Mouse (Mus musculus) ovary, postnatal 36 days (tissue): Measurements from ENCODE around the gene Egfl7.

Experiments
- DNase-seq: peaks from one replicate; pipeline ENCODE4 v3.0.0; 2022; ENCODE audit warnings: low spot score, mixed read lengths

Egfl7 gene

GRCm38 (mm10) chr2:26594461-26594933 is 14.7 kb downstream of the Egfl7 start:
- DNase-seq: no peak

- DNase-seq: no peak
Measured at GRCm38 (mm10) chr2:26594934-26595724, 15.3 kb downstream of the Egfl7 start.

- no peak for DNase-seq
Measured at GRCm38 (mm10) chr2:26595725-26596435, 16.1 kb downstream of the Egfl7 start.

GRCm38 (mm10) chr2:26596898-26597297 is 17.1 kb downstream of the Egfl7 start:
- no peak for DNase-seq

- no peak for DNase-seq
Measured at GRCm38 (mm10) chr2:26597810-26598209, 18.0 kb downstream of the Egfl7 start.

GRCm38 (mm10) chr2:26598462-26598861 is 18.6 kb downstream of the Egfl7 start:
- no peak for DNase-seq

- DNase-seq: no peak
Measured at GRCm38 (mm10) chr2:26599965-26600364, 20.2 kb downstream of the Egfl7 start.

GRCm38 (mm10) chr2:26600664-26601063 is 20.9 kb downstream of the Egfl7 start:
- no peak for DNase-seq

GRCm38 (mm10) chr2:26601595-26601994 is 21.8 kb downstream of the Egfl7 start:
- no peak for DNase-seq

GRCm38 (mm10) chr2:26602631-26603030 is 22.8 kb downstream of the Egfl7 start:
- DNase-seq: no peak

GRCm38 (mm10) chr2:26603159-26603558 is 23.3 kb downstream of the Egfl7 start:
- DNase-seq: no peak

GRCm38 (mm10) chr2:26603720-26604671 is 24.2 kb downstream of the Egfl7 start, which contains the start of gene Agpat2:
TSS of gene Agpat2 (minus strand) at chr2:26604417.
- DNase-seq: peak; percentile 87

- no peak for DNase-seq
Measured at GRCm38 (mm10) chr2:26605331-26605730, 25.5 kb downstream of the Egfl7 start.

- DNase-seq: no peak
Measured at GRCm38 (mm10) chr2:26606579-26606978, 26.8 kb downstream of the Egfl7 start.

- DNase-seq: no peak
Measured at GRCm38 (mm10) chr2:26607056-26607910, 27.5 kb downstream of the Egfl7 start.

- DNase-seq: no peak
Measured at GRCm38 (mm10) chr2:26608781-26609180, 29.0 kb downstream of the Egfl7 start.

- DNase-seq: no peak
Measured at GRCm38 (mm10) chr2:26609261-26609661, 29.4 kb downstream of the Egfl7 start.

- no peak for DNase-seq
Measured at GRCm38 (mm10) chr2:26610526-26610925, 30.7 kb downstream of the Egfl7 start.

GRCm38 (mm10) chr2:26611054-26611453 is 31.2 kb downstream of the Egfl7 start:
- no peak for DNase-seq

- DNase-seq: no peak
Measured at GRCm38 (mm10) chr2:26611896-26612295, 32.1 kb downstream of the Egfl7 start.

- DNase-seq: no peak
Measured at GRCm38 (mm10) chr2:26614903-26615302, 35.1 kb downstream of the Egfl7 start.
